Mouse (Mus musculus) left cerebral cortex, postnatal 10 days (tissue): ENCODE data around the gene Iscu. TPM values are rescaled to one million over a fixed set of nuclear protein-coding genes. Genes with fewer than 3 reads are reported as not detected.
"Not testable (repeated sequence)": the region's sequence is repeated elsewhere in the genome, so short reads cannot be mapped to it uniquely, and the experiment has no call there.

ENCODE experiments used
- DNase-seq, 2 experiments: peaks; one replicate each; pipeline ENCODE4 v3.0.0; 2021 to 2022; ENCODE audit warnings: low spot score in 2 of 2, mixed read lengths in 1 of 2; ENCODE audit errors: extremely low spot score in 1 of 2
- intact Hi-C: fragments of 180-260 bp; cut with DNase I; formaldehyde crosslinking; loops from one replicate; pipeline ENCODE4 v1.15.1; 2025
- total RNA-seq, 2 experiments: library from RNA; stranded (reverse); gene quantifications; 2 replicates each; pipeline ENCODE4 v1.2.3; 2021

Iscu gene
- total RNA-seq, 2 experiments from 2014 or later = 72.7 to 78.3 TPM

DNA sequence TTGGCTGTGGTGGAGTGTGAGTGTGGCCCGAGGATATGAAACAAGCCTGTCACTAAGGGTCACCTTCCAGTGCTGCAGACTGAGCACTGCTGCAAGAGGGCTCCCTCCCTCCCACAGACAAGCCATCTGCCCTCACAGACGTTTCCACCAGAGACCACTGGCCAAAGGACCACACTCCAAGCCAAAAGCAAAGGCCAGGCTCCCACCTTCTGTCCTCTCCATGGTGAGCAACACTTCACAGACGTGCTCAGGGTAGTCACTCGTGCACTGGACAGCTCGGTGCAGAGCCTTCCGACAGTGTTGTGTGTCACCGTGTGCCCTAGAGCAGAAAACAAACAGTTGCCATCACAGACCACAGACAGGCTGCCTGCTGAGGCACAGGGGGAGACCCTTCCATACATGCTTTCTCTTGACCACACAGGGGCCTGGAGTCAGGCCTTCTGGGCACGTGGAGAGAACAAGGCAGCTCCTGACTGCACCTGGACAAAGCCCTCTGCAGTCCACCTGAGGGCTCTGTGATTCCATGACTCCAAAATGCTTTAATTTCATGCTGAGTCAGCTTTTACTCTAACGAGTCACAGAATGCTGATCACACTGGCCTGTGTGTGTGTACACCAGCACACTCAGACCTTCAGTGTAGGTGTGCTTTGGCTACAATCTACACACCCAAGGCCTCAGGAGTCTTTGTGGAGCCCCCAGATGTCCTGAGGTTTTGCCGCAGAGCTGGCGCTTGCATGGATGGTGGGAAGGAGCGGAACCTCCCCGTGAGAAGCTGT lies 23.8 kb upstream of the Iscu start:
- DNase-seq = no peak
- intact Hi-C loops = no loop called here

DNA sequence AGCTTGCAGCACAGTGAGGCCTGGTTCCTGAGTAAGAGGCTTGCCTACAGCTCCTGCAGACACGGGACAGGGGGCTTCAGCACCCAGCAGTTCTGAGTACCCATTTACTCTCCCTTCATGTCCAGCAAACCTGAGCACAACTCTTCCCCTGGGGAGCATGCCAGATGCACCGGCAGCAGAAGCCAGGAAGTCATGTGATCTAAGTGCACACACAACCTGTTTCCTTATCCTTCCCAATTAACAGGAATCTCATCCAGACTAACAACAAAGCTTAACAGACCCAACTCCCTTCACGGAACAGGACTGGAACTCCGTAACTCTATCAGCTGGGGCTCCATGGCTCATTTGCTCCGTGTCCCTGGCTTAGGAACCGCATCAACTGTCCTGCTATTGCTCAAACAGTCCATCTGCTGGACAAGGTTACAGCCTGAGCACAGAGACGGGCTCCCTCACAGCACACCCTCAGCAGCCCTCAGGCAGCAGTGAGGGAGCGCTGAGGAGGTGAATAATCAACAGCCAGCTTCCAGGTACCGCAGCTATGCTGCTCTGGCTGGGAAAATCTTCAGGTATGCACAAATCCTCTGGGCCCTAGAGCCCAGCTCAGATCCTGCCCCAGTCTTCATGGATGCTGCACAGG lies 20.9 kb upstream of the Iscu start:
- DNase-seq = no peak
- intact Hi-C loops = no loop called here

DNA sequence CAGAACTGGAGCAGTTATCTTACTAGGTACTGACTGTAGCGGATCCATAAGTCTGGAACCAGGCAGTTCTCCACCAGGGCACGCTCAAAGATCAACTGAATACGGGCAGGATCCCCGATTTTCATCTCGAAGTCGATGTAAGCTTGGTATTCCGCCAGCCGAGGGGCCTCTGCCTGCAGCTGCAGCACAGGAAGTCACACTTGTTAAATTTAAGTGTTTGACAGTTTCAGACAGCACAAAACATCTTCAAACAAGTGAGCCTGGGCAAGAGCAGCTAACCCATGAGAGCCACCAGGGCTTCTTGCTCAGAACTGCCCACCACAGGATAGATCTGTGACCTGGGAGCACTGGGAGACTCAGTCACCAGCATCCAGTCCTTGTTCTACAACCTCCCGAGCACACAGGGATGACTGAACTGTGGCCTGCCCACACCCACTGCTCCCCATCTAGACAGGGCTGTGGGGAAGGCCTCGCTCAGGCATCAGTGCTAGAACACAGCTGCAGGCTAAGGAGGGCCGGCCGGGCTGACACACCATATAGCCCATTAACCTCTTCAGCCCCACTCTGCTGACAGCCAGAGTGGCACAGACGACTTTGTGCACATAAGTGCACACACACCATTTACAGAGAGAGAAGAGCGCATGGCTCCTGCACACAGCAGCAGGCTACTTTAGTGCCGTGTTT lies 17.1 kb upstream of the Iscu start:
- intact Hi-C loops = no loop called here
- no peak for DNase-seq

DNA sequence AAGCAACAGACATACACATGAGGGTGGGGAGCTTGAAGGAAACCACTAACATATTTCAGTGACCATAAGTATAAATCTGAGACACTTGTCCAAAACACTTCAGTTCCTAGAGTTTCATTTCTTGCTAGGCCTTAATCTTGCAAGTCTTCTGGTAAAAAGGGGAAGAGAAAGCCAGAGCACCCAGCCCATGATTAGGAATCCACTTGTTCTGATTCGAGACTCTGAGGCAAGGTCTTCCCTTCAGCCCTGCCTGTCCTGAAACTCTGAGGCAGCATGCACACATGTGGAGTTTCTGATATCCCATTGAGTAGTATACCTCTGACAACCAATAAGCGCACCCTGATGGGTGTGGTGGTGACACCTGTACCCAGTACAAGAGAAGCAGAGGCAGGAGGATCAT lies 11.0 kb upstream of the Iscu start:
- DNase-seq = no peak

DNA sequence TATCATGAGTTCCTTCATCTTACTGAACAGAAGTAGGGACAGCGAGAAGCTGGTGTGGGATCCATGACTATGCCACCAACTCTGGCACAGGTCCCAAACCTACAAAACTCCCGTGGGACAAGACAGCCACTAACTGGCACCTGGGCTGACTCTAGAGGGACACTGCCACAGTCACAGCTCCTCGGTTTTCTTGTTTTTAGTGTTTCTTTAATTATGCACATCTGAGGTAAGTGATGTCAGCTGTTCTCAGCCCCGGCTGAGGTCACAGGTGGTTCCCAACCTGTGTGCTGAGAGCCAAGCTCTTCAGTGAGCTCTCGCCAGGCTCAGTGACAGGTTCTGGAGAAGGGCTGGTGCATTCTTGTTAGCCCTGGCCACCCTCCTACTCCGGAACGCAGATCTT lies 8.1 kb upstream of the Iscu start:
- intact Hi-C loops = no loop called here
- no peak for DNase-seq

More for the DNA sequence above, 11.0 kb upstream of the Iscu start:
- intact Hi-C loops = no loop called here

DNA sequence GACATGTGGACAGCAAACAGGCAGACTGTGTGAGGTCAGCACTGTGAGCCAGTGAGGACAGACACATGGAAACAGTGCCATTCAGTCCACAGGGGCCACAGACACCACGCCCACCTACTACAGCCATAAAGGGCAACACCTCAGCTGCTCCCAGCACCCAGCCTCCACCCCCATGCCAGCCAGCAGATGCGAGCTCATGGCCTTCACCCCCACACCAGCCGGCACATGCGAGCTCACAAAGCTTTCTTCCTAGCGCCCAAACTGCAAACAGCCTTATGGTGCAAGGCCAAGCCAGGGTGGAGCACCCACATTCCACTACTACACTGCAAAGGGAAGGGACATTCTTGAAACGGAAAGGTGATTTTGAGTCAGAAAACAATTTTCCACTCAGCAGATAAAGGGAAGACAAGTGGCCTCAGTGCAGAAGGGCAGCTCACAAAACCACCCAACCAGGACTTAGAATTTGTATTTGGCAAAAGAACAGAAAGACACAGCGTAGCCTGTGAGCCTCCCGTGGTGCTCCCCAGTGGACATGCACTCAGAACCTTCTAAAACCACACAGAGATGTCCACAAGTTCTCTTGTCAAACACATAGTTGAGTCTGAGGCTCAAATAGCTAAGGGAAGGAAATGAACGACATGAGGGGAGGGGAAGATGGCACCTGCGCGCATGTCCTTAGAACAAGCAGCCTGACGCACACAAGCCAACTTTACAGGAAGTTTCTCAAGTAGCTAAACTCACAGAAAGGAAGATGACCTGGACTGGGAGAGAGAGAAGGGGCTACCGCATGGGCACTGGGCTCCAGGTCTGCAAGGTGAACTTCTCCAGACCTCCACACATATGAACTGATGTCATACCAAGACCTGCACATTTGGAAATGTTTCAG lies 6.7 kb upstream of the Iscu start:
- DNase-seq = no peak
- intact Hi-C loops = no loop called here

DNA sequence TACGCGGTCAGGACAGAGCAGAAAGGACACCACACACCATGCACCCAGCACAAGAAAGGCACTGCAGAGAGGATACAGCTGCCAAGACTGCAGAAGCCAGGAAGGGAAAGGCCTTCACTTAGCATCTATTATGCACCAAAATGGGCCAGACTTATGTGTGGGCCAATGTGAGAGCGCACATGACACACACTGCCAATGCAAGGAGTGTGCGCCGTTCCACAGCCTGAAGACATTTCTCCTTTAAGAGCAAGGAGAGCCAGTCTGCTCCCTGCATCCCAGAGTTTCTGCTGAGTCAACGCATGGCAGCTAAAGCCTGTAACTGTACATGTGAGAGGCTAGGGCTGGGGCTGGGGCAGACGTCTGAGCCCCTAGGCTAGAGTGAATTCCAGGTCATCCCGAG lies 3.7 kb upstream of the Iscu start:
- DNase-seq = no peak
- intact Hi-C loops = no loop called here

DNA sequence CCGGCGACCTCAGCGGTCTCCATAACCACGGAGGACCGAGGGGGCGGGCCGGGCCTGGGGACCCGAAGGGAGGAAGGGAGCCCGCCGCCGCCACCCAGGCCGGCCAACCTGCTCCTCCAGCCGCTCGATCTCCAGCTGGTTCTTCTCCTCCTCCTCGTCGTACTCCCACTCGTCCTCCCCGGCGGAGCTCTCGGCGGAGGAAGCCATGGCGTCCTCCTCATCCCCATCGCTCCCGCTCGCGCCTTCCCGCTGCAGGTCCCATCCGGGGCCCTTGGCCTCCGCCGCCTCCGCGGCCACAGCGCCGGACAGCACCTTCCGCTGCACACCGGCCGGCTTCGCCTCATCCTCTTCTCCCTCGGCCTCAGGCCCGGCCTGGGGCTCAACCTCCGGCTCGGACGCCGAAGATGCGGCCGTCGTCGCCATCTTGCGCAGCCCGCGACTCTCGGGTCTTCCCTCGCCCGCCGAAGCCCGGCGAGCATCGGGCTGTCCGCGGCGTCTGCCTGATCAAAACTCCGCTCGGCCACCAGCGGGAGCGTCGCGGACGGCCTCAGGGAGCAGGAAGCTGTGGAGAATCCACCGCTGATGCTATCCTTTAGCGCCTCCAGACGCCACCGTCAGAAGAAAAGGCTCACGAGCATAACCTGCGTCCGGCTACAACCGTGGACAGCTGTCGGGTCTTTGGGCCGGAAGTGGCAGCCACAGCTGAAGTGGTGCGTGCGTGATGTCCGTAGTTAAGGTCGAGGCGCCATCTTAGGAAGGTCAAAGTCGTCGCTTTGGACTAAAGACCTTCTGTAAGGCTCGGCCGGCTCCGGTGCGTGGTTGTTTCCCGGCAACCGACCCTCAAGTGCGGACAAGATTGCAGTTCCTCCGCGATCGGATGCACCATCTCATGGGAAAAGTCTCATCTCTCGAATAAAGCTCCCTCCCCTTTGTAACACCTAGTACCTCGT lies 1.1 kb upstream of the Iscu start:
- peak; percentile 88 to 90 for DNase-seq
- intact Hi-C loops = loop anchor here (2.0 to 5.0 kb wide), 2 partner anchors 73 to 181 kb away; no protein-coding TSS in a partner anchor

DNA sequence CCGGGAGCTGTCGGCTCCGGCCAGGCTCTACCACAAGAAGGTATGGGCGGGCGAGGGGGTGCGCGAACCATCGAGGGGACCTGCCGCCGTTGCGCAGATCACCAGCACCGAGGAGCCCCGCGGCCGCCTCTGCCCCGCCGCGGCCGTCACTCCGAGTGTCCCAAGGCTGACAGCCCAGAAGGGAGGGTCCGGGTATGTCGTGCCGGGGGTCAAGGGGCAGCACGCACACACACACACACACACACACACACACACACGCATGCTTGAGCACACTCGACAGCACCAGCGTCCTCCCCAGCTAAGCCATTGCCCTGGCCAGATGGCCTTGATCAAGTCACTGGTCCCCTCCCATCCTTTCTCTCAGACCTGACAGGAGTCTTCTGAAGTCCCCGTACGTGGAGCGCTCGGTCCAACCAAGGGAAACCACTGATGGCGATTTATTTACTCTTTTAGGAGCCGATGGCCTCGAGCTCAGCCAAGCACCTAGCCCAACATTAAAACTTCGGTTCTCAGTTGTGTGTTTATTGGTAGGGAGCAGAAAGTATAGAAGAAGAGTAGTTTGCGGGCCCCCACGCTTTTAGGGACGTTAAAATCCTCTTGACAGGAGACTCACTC lies 464 bp downstream of the Iscu start:
- no peak for DNase-seq
- intact Hi-C loops = loop anchor here (1.0 to 5.0 kb wide), 3 partner anchors 42 to 179 kb away; no protein-coding TSS in a partner anchor

DNA sequence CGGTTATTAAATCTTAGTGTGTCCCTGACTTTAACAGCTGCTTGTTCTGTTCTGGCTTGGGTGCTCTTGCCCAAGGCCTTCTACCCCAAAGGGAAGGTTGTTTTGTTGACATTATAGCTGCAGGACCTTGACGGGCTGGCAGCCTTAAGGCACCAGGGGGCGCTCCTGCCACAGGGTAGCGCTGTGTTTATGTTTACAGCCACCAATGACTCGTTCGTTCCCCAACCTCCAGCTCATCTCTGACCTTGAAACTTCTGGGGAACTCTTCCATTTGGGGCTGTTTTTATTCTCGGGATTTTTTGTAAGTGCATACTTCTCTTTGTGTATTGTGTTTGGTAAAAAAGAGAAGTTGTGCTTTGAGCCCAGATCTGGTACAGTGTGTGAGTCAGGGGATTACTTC lies 1.1 kb downstream of the Iscu start:
- DNase-seq = peak; percentile 73 to 88
- intact Hi-C loops = loop anchor here (1.0 to 5.0 kb wide), 3 partner anchors 42 to 179 kb away; no protein-coding TSS in a partner anchor

DNA sequence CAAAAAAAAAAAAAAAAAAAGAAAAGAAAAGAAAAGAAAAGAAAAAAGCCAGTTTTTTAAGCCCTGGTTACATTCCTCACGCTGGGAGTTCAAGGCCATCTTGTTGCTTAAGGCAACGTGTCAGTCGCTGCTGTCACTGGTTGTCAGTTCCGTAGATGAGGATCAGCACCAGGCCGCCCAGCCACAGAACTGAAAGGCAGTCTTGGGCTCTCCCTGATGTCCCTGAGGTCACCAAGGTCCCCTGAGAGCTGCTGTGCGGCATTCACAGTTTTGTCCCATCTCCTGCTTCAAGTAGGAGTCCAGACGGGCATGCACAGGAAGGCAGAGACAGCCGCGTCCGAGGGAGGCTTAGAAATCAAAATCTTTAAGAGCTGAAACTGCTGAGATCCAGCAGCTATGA lies 3.0 kb downstream of the Iscu start:
- intact Hi-C loops = no loop called here
- no peak for DNase-seq

DNA sequence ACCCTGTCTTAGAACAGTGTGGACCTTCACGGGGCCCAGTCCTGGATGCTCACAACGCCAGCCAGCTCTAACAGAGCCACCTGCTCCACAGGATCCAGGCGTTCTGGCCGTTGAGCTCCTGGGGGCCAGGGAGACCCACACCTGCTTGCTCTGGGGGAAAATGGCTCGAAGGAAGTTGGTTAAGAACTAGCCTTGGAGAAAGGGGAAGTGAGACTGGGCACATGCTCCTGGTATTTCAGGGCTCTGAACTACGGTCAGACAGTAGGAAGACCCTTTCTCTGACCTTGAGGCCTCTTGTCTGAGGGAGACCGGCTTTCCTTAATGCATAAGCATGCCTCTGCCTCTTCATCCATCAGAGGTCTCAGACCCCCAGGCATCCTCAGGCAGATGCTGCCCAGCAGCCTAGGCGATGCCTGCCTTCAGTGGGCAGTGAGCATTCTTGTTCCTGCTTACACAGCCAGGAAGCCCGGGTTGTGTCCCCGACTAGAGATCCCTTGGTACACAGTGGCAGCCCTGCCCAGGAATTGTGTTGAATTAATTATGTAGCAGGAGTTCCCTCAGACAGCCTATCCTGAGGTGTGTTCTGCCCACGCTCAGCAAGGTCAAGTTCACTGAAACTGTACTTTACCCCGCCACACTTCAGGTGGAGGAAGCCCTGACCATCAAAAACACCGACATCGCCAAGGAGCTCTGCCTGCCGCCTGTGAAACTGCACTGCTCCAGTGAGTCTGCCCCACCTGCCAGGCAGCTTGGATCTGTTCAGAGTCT lies 3.8 kb downstream of the Iscu start:
- no peak for DNase-seq
- intact Hi-C loops = no loop called here

DNA sequence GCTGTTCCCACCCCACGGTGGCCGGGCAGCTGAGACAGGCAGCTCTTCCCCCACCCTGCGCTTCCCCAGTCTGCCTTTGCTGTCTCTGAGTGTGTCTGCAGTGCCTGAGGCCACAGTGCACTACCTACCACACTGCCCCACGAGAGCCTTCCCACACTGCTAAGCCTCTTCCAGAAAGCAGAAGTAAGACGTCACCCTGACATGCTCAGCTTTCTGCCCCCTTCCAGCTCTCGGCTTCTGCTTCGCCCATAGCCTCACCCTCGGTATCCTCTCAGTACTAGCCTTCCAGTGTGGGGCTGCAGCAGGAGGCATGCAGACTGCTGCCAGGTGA lies 4.3 kb downstream of the Iscu start:
- intact Hi-C loops = no loop called here

DNA sequence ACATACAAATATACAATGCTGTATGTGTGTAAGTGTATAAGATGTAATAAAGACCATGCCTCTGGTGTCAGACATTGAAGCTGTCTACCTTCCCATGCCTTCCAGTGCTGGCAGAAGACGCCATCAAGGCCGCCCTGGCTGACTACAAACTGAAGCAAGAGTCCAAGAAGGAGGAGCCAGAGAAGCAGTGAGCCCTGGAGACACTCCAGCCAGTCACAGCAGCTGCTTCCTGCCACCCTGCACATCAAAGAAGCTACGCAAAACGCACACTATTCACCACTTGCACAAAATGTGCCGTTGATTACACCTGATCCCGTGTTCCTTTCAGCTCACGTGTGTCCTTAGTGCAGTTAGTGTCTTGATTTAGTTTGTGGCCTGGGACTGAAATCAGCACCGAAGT lies 5.2 kb downstream of the Iscu start:
- intact Hi-C loops, DNase-seq: not testable (repeated sequence)

More for the DNA sequence above, 4.3 kb downstream of the Iscu start:
- DNase-seq = no peak

DNA sequence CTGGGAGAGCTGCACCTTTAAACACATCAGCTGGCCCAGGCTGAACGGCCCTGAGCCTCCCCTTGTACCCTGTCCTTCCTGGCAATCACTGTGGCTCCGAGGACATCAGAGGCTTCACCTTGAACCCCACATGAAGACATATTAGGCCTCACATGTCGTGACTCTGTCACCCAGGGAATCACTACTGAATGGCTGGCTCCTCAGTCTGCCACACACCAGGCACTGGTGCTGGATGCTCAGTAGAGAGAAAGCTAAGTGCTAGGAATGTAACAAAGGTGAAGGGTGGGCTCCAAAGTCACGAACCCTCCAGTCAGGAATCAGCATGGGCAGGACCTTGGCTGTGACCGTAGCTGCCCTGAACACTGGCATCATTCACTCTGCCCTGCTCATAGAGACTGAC lies 7.0 kb downstream of the Iscu start:
- intact Hi-C loops = no loop called here
- DNase-seq = no peak

DNA sequence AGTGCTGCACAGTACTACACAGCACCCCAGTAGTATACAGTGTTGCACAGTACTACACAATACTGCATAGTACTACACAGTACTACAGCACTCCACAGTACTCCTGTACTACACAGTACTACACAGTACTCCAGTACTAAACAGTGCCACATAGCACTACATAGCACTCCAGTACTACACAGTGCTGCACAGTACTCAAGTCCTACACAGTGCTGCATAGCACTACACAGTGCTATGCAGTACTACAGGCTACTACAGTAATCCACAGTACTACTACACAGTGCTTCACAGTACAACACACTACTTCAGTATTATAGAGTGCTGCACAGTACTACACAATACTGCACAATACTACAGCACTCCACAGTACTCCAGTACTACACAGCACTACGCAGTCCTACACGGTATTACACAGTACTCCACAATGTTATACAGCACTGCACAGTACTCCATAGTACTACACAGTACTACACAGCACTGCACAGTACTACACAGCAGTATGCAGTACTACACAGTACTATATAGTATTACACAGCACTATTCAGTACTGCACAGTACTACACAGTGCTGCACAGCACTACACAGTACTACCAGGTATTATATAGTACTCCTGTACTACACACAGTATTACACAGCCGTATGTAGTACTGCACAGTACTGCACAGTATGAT lies 7.7 kb downstream of the Iscu start:
- DNase-seq = no peak
- intact Hi-C loops = no loop called here
